In genomic region chr1:39368267-39368841, GRCm38 (mm10) we compare ENCODE assay signal across 8 mouse cellular contexts. TPM values are rescaled to one million over a fixed set of nuclear protein-coding genes. Genes with fewer than 3 reads are reported as not detected.
DNase-seq lines count a peak whose midpoint lies in the region; ATAC-seq lines count a peak whose summit lies in the region.

No protein-coding gene starts in this region.

- no peaks in the 10 kb centered on the region for H3K27me3 ChIP-seq in heart, embryonic 10.5 days (ENCODE audit: insufficient read depth, poor library complexity, severe bottlenecking)
- no peaks in the 10 kb centered on the region for H3K27me3 ChIP-seq in embryonic facial prominence, embryonic 15.5 days
- no peaks in the 10 kb centered on the region for H3K27me3 ChIP-seq in intestine, embryonic 15.5 days (replicated peaks)
- H3K27me3 ChIP-seq in midbrain, embryonic 10.5 days (ENCODE audit: low read depth, poor library complexity, severe bottlenecking), result no peaks in the 10 kb centered on the region

- peak overlapping the region; percentile 91 for H3K9ac ChIP-seq in embryonic facial prominence, embryonic 15.5 days
- peak overlapping the region; percentile 83 for H3K9ac ChIP-seq in intestine, embryonic 15.5 days

- DNase-seq in heart, embryonic 10.5 days (ENCODE audit: low spot score), result no peak
- no peak for DNase-seq in heart, adult 11 months
- peak; percentile 48 for DNase-seq in midbrain, embryonic 10.5 days (ENCODE audit: low spot score)
- no peak for DNase-seq in ovary, adult 18-20 months (ENCODE audit: low spot score)
- DNase-seq in thymus, postnatal 4 days, result no peak

- peak; percentile 14 for ATAC-seq in CD4-positive, CD25-positive, alpha-beta regulatory T cell, adult 4 months
- ATAC-seq in embryonic facial prominence, embryonic 15.5 days (ENCODE audit: insufficient number of reproducible peaks, low FRiP score, low TSS enrichment, low read depth), result no peak
- ATAC-seq in intestine, embryonic 15.5 days, result peak; percentile 36; the same call in 1 of the 2 replicates

- H3K9me3 ChIP-seq in heart, embryonic 10.5 days, result no peaks in the 10 kb centered on the region
- H3K9me3 ChIP-seq in embryonic facial prominence, embryonic 15.5 days (replicated peaks), result no peaks in the 10 kb centered on the region
- no peaks in the 10 kb centered on the region for H3K9me3 ChIP-seq in intestine, embryonic 15.5 days
- H3K9me3 ChIP-seq in midbrain, embryonic 10.5 days (replicated peaks), result no peaks in the 10 kb centered on the region

- H3K36me3 ChIP-seq in heart, embryonic 10.5 days, result peaks cover 42% of the 10 kb centered on the region
- peaks cover 40% of the 10 kb centered on the region for H3K36me3 ChIP-seq in embryonic facial prominence, embryonic 15.5 days
- peaks cover 26% of the 10 kb centered on the region for H3K36me3 ChIP-seq in intestine, embryonic 15.5 days
- peaks cover 44% of the 10 kb centered on the region for H3K36me3 ChIP-seq in midbrain, embryonic 10.5 days

- peak overlapping the region; percentile 72 for H3K4me2 ChIP-seq in embryonic facial prominence, embryonic 15.5 days (replicated peaks)
- peak overlapping the region; percentile 67 for H3K4me2 ChIP-seq in intestine, embryonic 15.5 days (replicated peaks)

- peak overlapping the region; percentile 97 for H3K27ac ChIP-seq in heart, embryonic 10.5 days
- peak overlapping the region; percentile 95 for H3K27ac ChIP-seq in embryonic facial prominence, embryonic 15.5 days (replicated peaks)
- H3K27ac ChIP-seq in intestine, embryonic 15.5 days, result peak overlapping the region; percentile 91
- H3K27ac ChIP-seq in midbrain, embryonic 10.5 days (replicated peaks), result peak overlapping the region; percentile 97

- under 1% methylated on average over 34 of the region's 34 CpGs for WGBS in heart, embryonic 10.5 days
- under 1% methylated on average over 34 of the region's 34 CpGs for WGBS in embryonic facial prominence, embryonic 15.5 days
- under 1% methylated on average over 34 of the region's 34 CpGs for WGBS in intestine, embryonic 15.5 days
- under 1% methylated on average over 34 of the region's 34 CpGs for WGBS in midbrain, embryonic 10.5 days

- peak overlapping the region; percentile 95 for H3K4me3 ChIP-seq in heart, embryonic 10.5 days
- H3K4me3 ChIP-seq in embryonic facial prominence, embryonic 15.5 days (replicated peaks), result peak overlapping the region; percentile 81
- peak overlapping the region; percentile 60 for H3K4me3 ChIP-seq in intestine, embryonic 15.5 days (replicated peaks)
- H3K4me3 ChIP-seq in midbrain, embryonic 10.5 days, result peak overlapping the region; percentile 84

- peaks cover 11% of the 10 kb centered on the region for H3K4me1 ChIP-seq in heart, embryonic 10.5 days
- H3K4me1 ChIP-seq in embryonic facial prominence, embryonic 15.5 days, result peaks cover 18% of the 10 kb centered on the region
- peaks cover 14% of the 10 kb centered on the region for H3K4me1 ChIP-seq in intestine, embryonic 15.5 days (replicated peaks)
- peaks cover 16% of the 10 kb centered on the region for H3K4me1 ChIP-seq in midbrain, embryonic 10.5 days

RNA-seq across cellular contexts. Expression of gene Rpl31, which starts 0.7 kb away (rescaled TPM):
- 325 and 422 TPM in 2 replicates for polyA plus RNA-seq in heart, embryonic 10.5 days (2016; fragmentation: Nextera tagmentation; extraction: Ambion mirVana)
- polyA plus RNA-seq in CD4-positive, CD25-positive, alpha-beta regulatory T cell, adult 4 months (2017; shearing (Covaris generic)), result 100 to 1,000 TPM; 322 to 513 TPM
- 525 and 532 TPM in 2 replicates for polyA plus RNA-seq in embryonic facial prominence, embryonic 15.5 days (2015; fragmentation: Nextera tagmentation; extraction: Ambion mirVana)
- polyA plus RNA-seq in intestine, embryonic 15.5 days (2015; fragmentation: Nextera tagmentation; extraction: Ambion mirVana), result 528 and 550 TPM in 2 replicates
- polyA plus RNA-seq in midbrain, embryonic 10.5 days (2016; fragmentation: Nextera tagmentation; extraction: Ambion mirVana), result 416 and 468 TPM in 2 replicates
